Mouse (Mus musculus) testis, adult 2 months (tissue): ENCODE results near the gene Nup107.

Experiments
- CTCF ChIP-seq: fragments of 200-500 bp; IDR thresholded peaks from 2 replicates; pipeline ENCODE4 v1.5.1; 2012; ENCODE audit warnings: low read depth, mild to moderate bottlenecking, inconsistent platforms, low read length, moderate library complexity; ENCODE audit not compliant: control insufficient read depth, insufficient read depth, insufficient replicate concordance
- POLR2A ChIP-seq: fragments of 200-500 bp; IDR thresholded peaks from 2 replicates; pipeline ENCODE4 v1.6.1; 2012; ENCODE audit warnings: low read depth, mild to moderate bottlenecking, inconsistent platforms, low read length, moderate library complexity; ENCODE audit not compliant: control insufficient read depth

- no peak for TF ChIP-seq CTCF
- no peak for TF ChIP-seq POLR2A
These were observed 43.3 kb downstream of the Nup107 start for GRCm38 (mm10) chr10:117749050-117749686.
